ENCODE assay signal across 34 mouse cellular contexts in genomic region chr17:29585446-29585845, GRCm38 (mm10). TPM values are rescaled to one million over a fixed set of nuclear protein-coding genes. Genes with fewer than 3 reads are reported as not detected.
DNase-seq lines count a peak whose midpoint lies in the region; ATAC-seq lines count a peak whose summit lies in the region.
"Had no signal": no experiment of that assay in that cellular context is flagged by ENCODE, and none has a peak within 500 bp of the region (broad histone marks: within the 10 kb centered on the region; RNA-seq: fewer than 3 reads in every experiment).

No protein-coding gene starts in this region.

- peak; percentile 40 for ATAC-seq in granulocyte monocyte progenitor cell, adult 5-6 weeks (replicated peaks; ENCODE audit: poor library complexity, severe bottlenecking)
- ATAC-seq in monocyte, adult 5-6 weeks (replicated peaks; ENCODE audit: insufficient number of reproducible peaks, low FRiP score, low TSS enrichment, poor library complexity, severe bottlenecking) = no peak
- ATAC-seq: Patski had no signal

- peak; percentile 43 to 46 for DNase-seq in spleen, postnatal 36 days (ENCODE audit: low spot score in 2 of 2)
- no peak for DNase-seq in spleen, adult 18-20 months
- DNase-seq in thymus, postnatal 0 days (ENCODE audit: low spot score) = peak; percentile 44
- no peak for DNase-seq in right cerebral cortex, postnatal 25 days
- no peak for DNase-seq in kidney, adult 11 months
- DNase-seq: adrenal gland, postnatal 10 days; cerebellum, adult 18-20 months; cerebellum, postnatal 25 days; embryo, embryonic 11 days; gastrocnemius, postnatal 14 days; heart, adult 18-20 months; kidney, adult 8-10 months; kidney, postnatal 10 days; liver, embryonic 13.5 days; lung, adult 2 months; lung, postnatal 14 days; retina, postnatal 1 day had no signal

RNA-seq across cellular contexts. Expression of gene Rnf8, which starts 29.1 kb away (rescaled TPM):
- 42.3 and 44.2 TPM in 2 replicates for total RNA-seq in granulocyte monocyte progenitor cell, adult 5-6 weeks (2014; fragmentation: Nextera tagmentation)
- total RNA-seq in granulocyte monocyte progenitor cell, adult 5-6 weeks (2017) = 34.7 and 48.5 TPM in 2 replicates
- 57.4 and 61.8 TPM in 2 replicates for polyA plus RNA-seq in thymus, postnatal 0 days (2015; fragmentation: Nextera tagmentation; extraction: Ambion mirVana)
- 44.8 to 57.1 TPM (median 48.0 TPM) in 3 replicates for total RNA-seq in monocyte, adult 5-6 weeks (2017)

RNA-seq across cellular contexts. Expression of gene Gm28043, which starts 29.2 kb away (rescaled TPM):
- total RNA-seq in granulocyte monocyte progenitor cell, adult 5-6 weeks (2014; fragmentation: Nextera tagmentation) = 2.7 and 5.4 TPM in 2 replicates
- total RNA-seq in granulocyte monocyte progenitor cell, adult 5-6 weeks (2017) = 5.2 and 6.1 TPM in 2 replicates
- 2.0 and 3.0 TPM in 2 replicates for polyA plus RNA-seq in thymus, postnatal 0 days (2015; fragmentation: Nextera tagmentation; extraction: Ambion mirVana)
- total RNA-seq in monocyte, adult 5-6 weeks (2017) = 17.9 to 20.7 TPM (median 20.5 TPM) in 3 replicates

RNA-seq across cellular contexts. Expression of gene Tmem217, which starts 33.3 kb away (rescaled TPM):
- total RNA-seq in granulocyte monocyte progenitor cell, adult 5-6 weeks (2014; fragmentation: Nextera tagmentation) = not detected in 2 replicates
- not detected in 2 replicates for total RNA-seq in granulocyte monocyte progenitor cell, adult 5-6 weeks (2017)
- polyA plus RNA-seq in thymus, postnatal 0 days (2015; fragmentation: Nextera tagmentation; extraction: Ambion mirVana) = 0.62 and 1.2 TPM in 2 replicates
- not detected in 3 replicates for total RNA-seq in monocyte, adult 5-6 weeks (2017)
- total RNA-seq: adrenal gland, postnatal 10 days; gastrocnemius, postnatal 14 days; heart, adult 18-20 months; heart, postnatal 25 days; layer of hippocampus, adult 18-20 months; left cerebral cortex, postnatal 36 days; megakaryocyte progenitor cell, adult 5-6 weeks had no signal
- polyA plus RNA-seq: C2C12; erythroblast, embryonic 14.5 days had no signal

RNA-seq across cellular contexts. Expression of gene Tbc1d22b, which starts 35.9 kb away (rescaled TPM):
- 24.8 and 34.1 TPM in 2 replicates for total RNA-seq in granulocyte monocyte progenitor cell, adult 5-6 weeks (2014; fragmentation: Nextera tagmentation)
- total RNA-seq in granulocyte monocyte progenitor cell, adult 5-6 weeks (2017) = 8.3 and 10.2 TPM in 2 replicates
- polyA plus RNA-seq in thymus, postnatal 0 days (2015; fragmentation: Nextera tagmentation; extraction: Ambion mirVana) = 10.7 and 13.8 TPM in 2 replicates
- 7.9 to 22.0 TPM (median 8.4 TPM) in 3 replicates for total RNA-seq in monocyte, adult 5-6 weeks (2017)

RNA-seq across cellular contexts. Expression of gene Gm17657, which starts 36.0 kb away (rescaled TPM):
- total RNA-seq in granulocyte monocyte progenitor cell, adult 5-6 weeks (2014; fragmentation: Nextera tagmentation) = 0.47 TPM in 1 of 2 replicates, not detected in the other
- total RNA-seq in granulocyte monocyte progenitor cell, adult 5-6 weeks (2017) = not detected in 2 replicates
- polyA plus RNA-seq in thymus, postnatal 0 days (2015; fragmentation: Nextera tagmentation; extraction: Ambion mirVana) = not detected in 2 replicates
- not detected in 3 replicates for total RNA-seq in monocyte, adult 5-6 weeks (2017)
- total RNA-seq: adrenal gland, postnatal 10 days; gastrocnemius, postnatal 14 days; heart, adult 18-20 months; heart, postnatal 25 days; layer of hippocampus, adult 18-20 months; left cerebral cortex, postnatal 36 days; megakaryocyte progenitor cell, adult 5-6 weeks had no signal
- polyA plus RNA-seq: C2C12; embryonic facial prominence, embryonic 13.5 days; erythroblast, embryonic 14.5 days; forebrain, embryonic 16.5 days; heart, embryonic 14.5 days; hindbrain, embryonic 12.5 days; intestine, embryonic 14.5 days; liver, embryonic 13.5 days; lung, adult 2 months; midbrain, embryonic 12.5 days; neural tube, embryonic 12.5 days; Patski; stomach, embryonic 15.5 days had no signal

Comparison
In these comparisons a context has a peak if more than half of its experiments do, and no peak if none do; other contexts are left out.
1. DNase-seq: peak in spleen, postnatal 36 days (2 of 2) and thymus, postnatal 0 days (single experiment); none in spleen, adult 18-20 months (0 of 2), right cerebral cortex, postnatal 25 days (single experiment) and kidney, adult 11 months (single experiment).